Mouse (Mus musculus) embryonic facial prominence, embryonic 13.5 days (tissue): ENCODE data around the gene Sec22b. TPM values are rescaled to one million over a fixed set of nuclear protein-coding genes. Genes with fewer than 3 reads are reported as not detected.

Experiments used
- ATAC-seq: fragments of 200-750 bp; cut with Nextera tagmentation; 2 replicates; pipeline ENCODE4 v1.8.0; 2017; ENCODE audit warnings: low read depth; ENCODE audit not compliant: insufficient number of reproducible peaks, insufficient read depth, low FRiP score, low TSS enrichment
- H3K27ac ChIP-seq: fragments of 300-500 bp; sonication (generic); 2 replicates; pipeline ENCODE4 v1.5.1; 2015; ENCODE audit warnings: moderate library complexity, mild to moderate bottlenecking, inconsistent platforms
- H3K27me3 ChIP-seq: fragments of 300-500 bp; sonication (generic); 2 replicates; pipeline ENCODE4 v1.6.1; 2015; ENCODE audit warnings: mild to moderate bottlenecking, inconsistent platforms
- H3K36me3 ChIP-seq: fragments of 300-500 bp; sonication (generic); 2 replicates; pipeline ENCODE4 v1.6.1; 2015; ENCODE audit warnings: mild to moderate bottlenecking, inconsistent platforms
- H3K4me1 ChIP-seq: fragments of 300-500 bp; sonication (generic); 2 replicates; pipeline ENCODE4 v1.6.1; 2015; ENCODE audit warnings: inconsistent platforms
- H3K4me2 ChIP-seq: fragments of 300-500 bp; sonication (generic); 2 replicates; pipeline ENCODE4 v1.6.1; 2015; ENCODE audit warnings: moderate library complexity, mild to moderate bottlenecking, inconsistent platforms
- H3K4me3 ChIP-seq: fragments of 300-500 bp; sonication (generic); 2 replicates; pipeline ENCODE4 v1.5.1; 2015; ENCODE audit warnings: mild to moderate bottlenecking, inconsistent platforms
- H3K9ac ChIP-seq: fragments of 300-500 bp; sonication (generic); 2 replicates; pipeline ENCODE4 v1.6.1; 2015; ENCODE audit warnings: mild to moderate bottlenecking, inconsistent platforms
- H3K9me3 ChIP-seq: fragments of 300-500 bp; sonication (generic); 2 replicates; pipeline ENCODE4 v1.6.1; 2016; ENCODE audit warnings: inconsistent platforms
- WGBS: fragments of 180-500 bp; shearing (Covaris S2); methylation state at CpG from one replicate; pipeline ENCODE4 v1.1.7; 2015; ENCODE audit warnings: mixed read lengths; 5-methylcytosine and 5-hydroxymethylcytosine counted together
- polyA plus RNA-seq: library from polyadenylated mRNA; unstranded; fragments of >200 nt; fragmentation: Nextera tagmentation; extraction: Ambion mirVana; gene quantifications from 2 replicates; pipeline ENCODE4 v1.2.1, GENCODE M21; 2015

The Sec22b gene
- polyA plus RNA-seq = 141 and 145 TPM in 2 replicates

- no peaks in the 10 kb centered on the region for H3K9me3 ChIP-seq
- H3K9ac ChIP-seq = peak within 1 kb of the TSS; percentile 98
- peak within 1 kb of the TSS; percentile 85 for H3K4me2 ChIP-seq
- 4% methylated on average over 41 of the region's 41 CpGs for WGBS
- no peaks in the 10 kb centered on the region for H3K27me3 ChIP-seq
- ATAC-seq = peak; percentile 78
- H3K27ac ChIP-seq = 0 out of 2 replicates have a peak within 1 kb of the TSS, but pooled peaks have one; percentile 13
- no peaks in the 10 kb centered on the region for H3K36me3 ChIP-seq
- peak within 1 kb of the TSS; percentile 99 for H3K4me3 ChIP-seq
- H3K4me1 ChIP-seq = peaks cover 13% of the 10 kb centered on the region
Measured at GRCm38 (mm10) chr3:97900516-97901490, at the start of gene Sec22b. Gene Sec22b (plus strand): TSS chr3:97901190.

GRCm38 (mm10) chr3:97851803-97852202, 49.2 kb upstream of the Sec22b start:
- H3K9ac ChIP-seq = no peak overlapping the region
- no peak overlapping the region for H3K4me3 ChIP-seq
- ATAC-seq = no peak
- H3K9me3 ChIP-seq = no peaks in the 10 kb centered on the region
- no peaks in the 10 kb centered on the region for H3K4me1 ChIP-seq
- no peaks in the 10 kb centered on the region for H3K36me3 ChIP-seq
- H3K27ac ChIP-seq = no peak overlapping the region
- WGBS = 91% methylated on average over 2 of the region's 2 CpGs
- H3K4me2 ChIP-seq = no peak overlapping the region
- no peaks in the 10 kb centered on the region for H3K27me3 ChIP-seq

- 70% methylated on average over 9 of the region's 9 CpGs for WGBS
- no peak for ATAC-seq
Measured at GRCm38 (mm10) chr3:97854575-97855384, 46.2 kb upstream of the Sec22b start.

GRCm38 (mm10) chr3:97859400-97859799, 41.6 kb upstream of the Sec22b start:
- no peak overlapping the region for H3K4me3 ChIP-seq
- H3K4me1 ChIP-seq = no peaks in the 10 kb centered on the region
- no peak overlapping the region for H3K4me2 ChIP-seq
- H3K27me3 ChIP-seq = no peaks in the 10 kb centered on the region
- WGBS = 71% methylated on average over 1 of the region's 1 CpGs
- no peaks in the 10 kb centered on the region for H3K9me3 ChIP-seq
- no peak overlapping the region for H3K9ac ChIP-seq
- ATAC-seq = no peak
- H3K27ac ChIP-seq = no peak overlapping the region
- H3K36me3 ChIP-seq = no peaks in the 10 kb centered on the region

More at GRCm38 (mm10) chr3:97854575-97855384, 46.2 kb upstream of the Sec22b start:
- H3K9me3 ChIP-seq = no peaks in the 10 kb centered on the region
- no peak overlapping the region for H3K4me2 ChIP-seq
- H3K27me3 ChIP-seq = no peaks in the 10 kb centered on the region
- H3K9ac ChIP-seq = no peak overlapping the region
- H3K27ac ChIP-seq = no peak overlapping the region
- H3K4me3 ChIP-seq = no peak overlapping the region
- no peaks in the 10 kb centered on the region for H3K4me1 ChIP-seq
- no peaks in the 10 kb centered on the region for H3K36me3 ChIP-seq

GRCm38 (mm10) chr3:97860820-97861451, 40.1 kb upstream of the Sec22b start:
- WGBS = 89% methylated on average over 7 of the region's 7 CpGs
- ATAC-seq = no peak
- H3K27ac ChIP-seq = no peak overlapping the region
- H3K4me3 ChIP-seq = no peak overlapping the region
- no peaks in the 10 kb centered on the region for H3K9me3 ChIP-seq
- H3K36me3 ChIP-seq = no peaks in the 10 kb centered on the region
- H3K4me2 ChIP-seq = no peak overlapping the region
- no peak overlapping the region for H3K9ac ChIP-seq
- H3K27me3 ChIP-seq = peaks cover 3% of the 10 kb centered on the region
- H3K4me1 ChIP-seq = no peaks in the 10 kb centered on the region

- Histone ChIP-seq H3K27me3 (peaks cover 32% of the 10 kb centered on the region), H3K4me3 (peak overlapping the region; percentile 55), H3K27ac (no peak overlapping the region), H3K4me2 (peak overlapping the region; percentile 99), H3K36me3 (no peaks in the 10 kb centered on the region), H3K9me3 (no peaks in the 10 kb centered on the region), H3K4me1 (peaks cover 14% of the 10 kb centered on the region), H3K9ac (no peak overlapping the region)
- 58% methylated on average over 4 of the region's 4 CpGs for WGBS
- ATAC-seq = no peak
Measured at GRCm38 (mm10) chr3:97866696-97867095, 34.3 kb upstream of the Sec22b start.

- Histone ChIP-seq H3K4me3 (peak overlapping the region; percentile 55), H3K27ac (no peak overlapping the region), H3K4me1 (peaks cover 14% of the 10 kb centered on the region), H3K9ac (peak overlapping the region; percentile 72), H3K4me2 (peak overlapping the region; percentile 99), H3K9me3 (no peaks in the 10 kb centered on the region), H3K27me3 (peaks cover 32% of the 10 kb centered on the region), H3K36me3 (no peaks in the 10 kb centered on the region)
- WGBS = 3% methylated on average over 28 of the region's 28 CpGs
- no peak for ATAC-seq
Measured at GRCm38 (mm10) chr3:97867221-97868023, 33.6 kb upstream of the Sec22b start.

- peak overlapping the region; percentile 99 for H3K4me2 ChIP-seq
- H3K27me3 ChIP-seq = peaks cover 32% of the 10 kb centered on the region
- H3K4me3 ChIP-seq = peak overlapping the region; percentile 55
- no peak; the same call in 1 of the 2 replicates for ATAC-seq
- H3K9me3 ChIP-seq = no peaks in the 10 kb centered on the region
- H3K4me1 ChIP-seq = peaks cover 14% of the 10 kb centered on the region
- peak overlapping the region; percentile 72 for H3K9ac ChIP-seq
- no peak overlapping the region for H3K27ac ChIP-seq
- 3% methylated on average over 42 of the region's 42 CpGs for WGBS
- H3K36me3 ChIP-seq = no peaks in the 10 kb centered on the region
Measured at GRCm38 (mm10) chr3:97868024-97868689, 32.8 kb upstream of the Sec22b start.

GRCm38 (mm10) chr3:97868733-97869132, 32.3 kb upstream of the Sec22b start:
- no peaks in the 10 kb centered on the region for H3K36me3 ChIP-seq
- no peak overlapping the region for H3K4me3 ChIP-seq
- no peak overlapping the region for H3K9ac ChIP-seq
- WGBS = 50% methylated on average over 5 of the region's 5 CpGs
- H3K4me2 ChIP-seq = no peak overlapping the region; the same call in 1 of the 2 replicates
- no peak overlapping the region for H3K27ac ChIP-seq
- H3K27me3 ChIP-seq = peaks cover 32% of the 10 kb centered on the region
- no peak for ATAC-seq
- H3K9me3 ChIP-seq = no peaks in the 10 kb centered on the region
- peaks cover 14% of the 10 kb centered on the region for H3K4me1 ChIP-seq

GRCm38 (mm10) chr3:97869730-97870129, 31.3 kb upstream of the Sec22b start:
- Histone ChIP-seq H3K4me2 (no peak overlapping the region), H3K27me3 (peaks cover 32% of the 10 kb centered on the region), H3K9ac (no peak overlapping the region), H3K4me3 (no peak overlapping the region), H3K9me3 (no peaks in the 10 kb centered on the region), H3K4me1 (peaks cover 14% of the 10 kb centered on the region), H3K36me3 (no peaks in the 10 kb centered on the region), H3K27ac (no peak overlapping the region)
- ATAC-seq = no peak
- 53% methylated on average over 4 of the region's 4 CpGs for WGBS
